Mouse (Mus musculus) midbrain, embryonic 15.5 days (tissue): ENCODE data around the gene Rdh16f2. TPM values are rescaled to one million over a fixed set of nuclear protein-coding genes. Genes with fewer than 3 reads are reported as not detected.
"Not testable (repeated sequence)": the region's sequence is repeated elsewhere in the genome, so short reads cannot be mapped to it uniquely, and the experiment has no call there.

Experiments
- ATAC-seq: fragments of 200-750 bp; cut with Nextera tagmentation; replicated peaks from 2 replicates; pipeline ENCODE4 v1.8.0; 2017; ENCODE audit warnings: moderate TSS enrichment
- H3K27ac ChIP-seq: fragments of 300-500 bp; sonication (generic); 2 replicates; pipeline ENCODE4 v1.5.1; 2015; ENCODE audit warnings: mild to moderate bottlenecking, inconsistent platforms
- H3K27me3 ChIP-seq: fragments of 300-500 bp; sonication (generic); replicated peaks from 2 replicates; pipeline ENCODE4 v1.6.1; 2015; ENCODE audit warnings: inconsistent platforms
- H3K36me3 ChIP-seq: fragments of 300-500 bp; sonication (generic); replicated peaks from 2 replicates; pipeline ENCODE4 v1.6.1; 2015; ENCODE audit warnings: inconsistent platforms
- H3K4me1 ChIP-seq: fragments of 300-500 bp; sonication (generic); 2 replicates; pipeline ENCODE4 v1.6.1; 2015; ENCODE audit warnings: inconsistent platforms
- H3K4me2 ChIP-seq: fragments of 300-500 bp; sonication (generic); 2 replicates; pipeline ENCODE4 v1.6.1; 2015; ENCODE audit warnings: inconsistent platforms, mild to moderate bottlenecking, moderate library complexity
- H3K4me3 ChIP-seq: fragments of 300-500 bp; sonication (generic); 2 replicates; pipeline ENCODE4 v1.5.1; 2015; ENCODE audit warnings: mild to moderate bottlenecking, inconsistent platforms
- H3K9ac ChIP-seq: fragments of 300-500 bp; sonication (generic); 2 replicates; pipeline ENCODE4 v1.6.1; 2015; ENCODE audit warnings: mild to moderate bottlenecking, inconsistent platforms
- H3K9me3 ChIP-seq: fragments of 300-500 bp; sonication (generic); 2 replicates; pipeline ENCODE4 v1.6.1; 2016; ENCODE audit warnings: inconsistent platforms
- WGBS: fragments of 180-500 bp; shearing (Covaris S2); methylation state at CpG from one replicate; pipeline ENCODE4 v1.1.7; 2015; ENCODE audit warnings: mixed read lengths; 5-methylcytosine and 5-hydroxymethylcytosine counted together
- polyA plus RNA-seq: library from polyadenylated mRNA; unstranded; fragments of >200 nt; fragmentation: Nextera tagmentation; extraction: Ambion mirVana; gene quantifications from 2 replicates; pipeline ENCODE4 v1.2.1, GENCODE M21; 2015

Rdh16f2 gene
- polyA plus RNA-seq, 1 experiment from 2014 or later: not detected

DNA sequence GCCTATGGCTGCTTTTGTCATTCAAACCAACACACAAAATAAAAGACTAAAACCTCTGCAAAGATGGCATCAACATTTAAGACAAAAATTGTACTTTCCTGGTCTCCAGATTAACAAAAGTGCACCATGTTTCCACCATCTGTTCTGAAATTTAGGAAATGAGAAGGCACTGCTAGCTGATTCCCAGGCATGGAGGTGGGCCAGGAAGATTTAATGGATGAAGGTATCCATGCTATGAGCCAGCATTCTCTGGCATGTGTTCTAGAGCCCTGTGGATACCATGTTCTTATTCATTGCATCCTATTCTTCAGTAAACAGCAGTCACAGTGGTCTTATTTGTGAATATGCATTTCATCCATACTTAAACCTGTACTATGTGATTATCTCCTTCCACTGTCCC, 9.9 kb upstream of the Rdh16f2 start:
- Histone ChIP-seq H3K4me2 (no peak overlapping the region), H3K27ac (no peak overlapping the region), H3K36me3 (no peaks in the 10 kb centered on the region), H3K4me3 (no peak overlapping the region), H3K27me3 (no peaks in the 10 kb centered on the region), H3K9ac (no peak overlapping the region), H3K9me3 (no peaks in the 10 kb centered on the region), H3K4me1 (no peaks in the 10 kb centered on the region)
- ATAC-seq: no peak

DNA sequence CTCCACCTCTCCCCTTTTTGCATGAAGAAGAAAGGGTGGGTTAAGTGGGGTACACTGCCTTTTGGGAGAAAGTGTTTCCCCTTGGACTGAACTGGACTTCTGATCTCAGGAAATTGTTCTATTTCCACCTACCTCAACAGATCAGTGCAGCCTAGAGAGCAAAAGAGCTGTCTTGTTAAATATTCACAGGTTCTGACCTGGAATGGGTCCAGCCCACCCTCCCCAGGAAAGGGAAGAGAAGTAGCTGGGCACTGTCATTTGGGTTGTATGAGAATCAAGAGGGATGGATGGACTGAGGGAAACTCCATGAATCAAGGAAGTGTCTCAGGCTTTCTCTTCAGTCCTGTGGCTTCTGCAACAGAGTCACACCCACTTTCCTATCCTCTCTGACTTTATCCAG, 1.3 kb upstream of the Rdh16f2 start:
- no peaks in the 10 kb centered on the region for H3K4me1 ChIP-seq
- H3K9ac ChIP-seq: no peak overlapping the region
- no peaks in the 10 kb centered on the region for H3K27me3 ChIP-seq
- no peak overlapping the region for H3K4me3 ChIP-seq
- ATAC-seq: no peak
- no peaks in the 10 kb centered on the region for H3K9me3 ChIP-seq
- no peak overlapping the region for H3K4me2 ChIP-seq
- H3K27ac ChIP-seq: no peak overlapping the region
- no peaks in the 10 kb centered on the region for H3K36me3 ChIP-seq

DNA sequence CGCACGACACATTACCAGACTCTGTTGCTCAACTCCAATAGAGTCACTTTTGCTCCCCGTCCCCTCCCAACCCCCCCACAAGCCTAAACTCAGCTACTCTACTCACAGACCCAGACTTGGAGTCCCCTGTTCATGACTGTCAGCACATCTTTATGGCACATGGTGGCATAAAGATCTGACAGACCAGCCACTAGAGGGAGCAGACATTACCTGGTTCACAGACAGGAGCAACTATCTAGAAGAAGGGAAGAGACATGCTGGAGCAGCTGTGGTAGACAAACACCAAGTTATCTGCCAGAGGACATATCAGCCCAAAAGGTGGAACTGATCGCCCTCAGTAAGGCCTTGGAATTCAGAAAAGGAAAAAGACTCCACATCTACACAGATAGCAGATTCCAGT, 6.2 kb downstream of the Rdh16f2 start:
- no peak overlapping the region for H3K9ac ChIP-seq
- WGBS: 72% methylated on average over 4 of the region's 4 CpGs
- H3K9me3 ChIP-seq: no peaks in the 10 kb centered on the region
- H3K4me1 ChIP-seq: no peaks in the 10 kb centered on the region
- H3K4me2 ChIP-seq: no peak overlapping the region
- H3K27me3 ChIP-seq: no peaks in the 10 kb centered on the region
- H3K36me3 ChIP-seq: no peaks in the 10 kb centered on the region
- ATAC-seq: no peak
- no peak overlapping the region for H3K27ac ChIP-seq
- H3K4me3 ChIP-seq: no peak overlapping the region

DNA sequence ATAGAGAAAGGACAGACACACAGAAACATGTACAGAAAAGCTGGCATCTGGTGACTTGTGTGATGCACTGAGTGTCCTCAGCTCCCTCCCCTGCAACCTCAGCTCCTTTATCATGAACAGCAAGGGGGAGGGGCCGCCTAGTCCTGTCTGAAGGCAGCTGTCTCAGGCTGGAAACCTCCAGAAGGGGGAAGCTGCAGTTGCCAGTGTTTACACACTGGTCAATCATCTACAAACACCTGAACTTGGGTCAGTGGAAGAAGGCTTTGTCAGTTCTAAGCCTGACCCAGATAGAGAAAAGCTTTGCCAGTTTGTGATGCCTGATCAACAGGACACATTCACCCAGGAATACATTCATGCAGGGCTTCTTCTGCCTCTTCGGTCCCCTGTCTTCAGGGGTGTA, 11.4 kb downstream of the Rdh16f2 start:
- no peak overlapping the region for H3K9ac ChIP-seq
- no peaks in the 10 kb centered on the region for H3K9me3 ChIP-seq
- H3K4me1 ChIP-seq: no peaks in the 10 kb centered on the region
- ATAC-seq: no peak
- 59% methylated on average over 2 of the region's 2 CpGs for WGBS
- H3K4me3 ChIP-seq: no peak overlapping the region
- no peaks in the 10 kb centered on the region for H3K27me3 ChIP-seq
- no peaks in the 10 kb centered on the region for H3K36me3 ChIP-seq
- H3K4me2 ChIP-seq: no peak overlapping the region
- no peak overlapping the region for H3K27ac ChIP-seq

DNA sequence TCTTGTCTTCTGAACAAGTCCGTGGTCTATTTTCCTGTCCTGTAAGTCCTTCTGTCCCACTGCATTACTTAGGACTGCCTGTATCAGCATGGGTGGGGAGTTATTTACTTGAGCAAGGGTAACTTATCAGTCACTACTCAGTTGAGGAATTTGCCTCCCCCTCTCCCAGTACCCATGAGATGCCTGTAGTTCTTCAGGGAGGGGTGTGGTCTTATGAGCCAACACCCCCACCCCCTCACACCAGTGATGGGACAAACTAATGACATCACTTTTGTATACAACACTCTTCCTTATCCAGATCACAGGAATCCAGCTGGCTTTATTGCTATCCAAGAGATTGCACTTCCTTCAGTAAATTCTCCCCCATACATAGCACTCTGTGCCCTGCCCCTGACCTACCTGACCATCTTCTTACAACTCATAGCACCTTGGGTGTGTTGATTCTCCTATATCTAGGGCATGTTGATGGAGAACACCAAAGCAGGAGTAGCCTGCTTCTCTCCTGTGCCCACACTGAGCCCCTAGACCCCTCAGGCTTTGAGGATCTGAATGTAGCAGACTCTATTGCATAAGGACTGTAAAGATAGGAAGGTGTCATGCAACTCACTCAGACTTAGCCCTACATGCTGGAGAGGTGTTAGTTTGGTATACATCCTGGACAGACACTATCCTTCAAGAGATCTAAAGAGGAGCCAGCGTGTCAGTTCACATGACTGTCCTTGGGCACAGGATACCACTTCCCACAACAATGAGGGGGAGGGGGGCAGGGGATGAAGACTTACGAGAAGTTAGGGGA, 12.2 kb downstream of the Rdh16f2 start:
- Histone ChIP-seq H3K4me2 (no peak overlapping the region), H3K4me1 (no peaks in the 10 kb centered on the region), H3K4me3 (no peak overlapping the region), H3K27ac (no peak overlapping the region), H3K27me3 (no peaks in the 10 kb centered on the region), H3K9me3 (no peaks in the 10 kb centered on the region), H3K9ac (no peak overlapping the region), H3K36me3 (no peaks in the 10 kb centered on the region)
- WGBS: 79% methylated on average over 3 of the region's 3 CpGs
- no peak for ATAC-seq

DNA sequence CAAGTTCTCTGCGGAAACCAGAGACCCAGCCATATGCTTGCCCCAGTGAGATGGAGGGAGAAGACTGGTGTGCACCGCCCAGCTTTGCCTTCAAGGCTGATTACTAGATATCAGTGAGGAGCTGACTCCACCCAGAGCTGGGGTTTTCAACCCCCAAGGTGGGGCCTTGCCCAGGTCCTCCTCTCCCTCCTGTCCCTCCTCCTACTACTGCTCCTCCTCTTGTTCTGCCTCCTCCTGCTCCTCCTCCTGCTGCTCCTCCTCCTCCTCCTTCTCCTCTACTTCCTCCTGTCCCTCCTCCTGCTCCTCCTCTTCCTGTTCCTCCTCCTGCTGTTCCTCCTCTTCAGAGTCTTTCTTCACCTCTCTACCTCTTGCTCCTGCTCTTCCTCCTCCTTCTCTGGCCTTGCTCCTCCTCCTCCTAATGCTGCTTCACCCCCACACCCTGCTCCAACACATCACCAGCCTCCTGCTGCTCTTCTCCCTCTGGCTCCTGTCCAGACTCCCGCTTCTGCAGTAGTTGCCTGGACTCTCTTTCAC, 12.9 kb downstream of the Rdh16f2 start:
- Histone ChIP-seq H3K4me2 (no peak overlapping the region), H3K27ac (no peak overlapping the region), H3K4me3 (no peak overlapping the region), H3K4me1 (no peaks in the 10 kb centered on the region), H3K36me3 (no peaks in the 10 kb centered on the region), H3K27me3 (no peaks in the 10 kb centered on the region), H3K9me3 (no peaks in the 10 kb centered on the region), H3K9ac (no peak overlapping the region)
- no peak for ATAC-seq
- WGBS: 82% methylated on average over 3 of the region's 3 CpGs

DNA sequence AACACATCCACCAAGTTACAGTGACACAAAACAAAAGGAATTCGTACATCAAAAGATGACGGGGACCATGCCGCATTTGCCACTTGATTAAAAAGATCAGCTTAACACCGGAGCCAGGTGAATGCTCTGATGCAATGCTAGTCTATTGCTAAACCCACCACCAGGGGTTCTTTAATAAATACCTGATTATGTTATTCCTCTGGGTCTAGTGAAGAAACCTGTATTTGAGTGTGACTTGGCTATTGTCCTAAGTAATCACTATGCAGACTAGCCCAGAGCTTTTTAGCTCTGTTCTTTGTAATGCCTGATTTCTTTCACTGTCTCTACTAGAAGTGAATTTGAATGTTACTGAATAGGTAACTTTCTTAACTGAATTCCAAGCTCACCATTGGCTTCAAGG, 14.8 kb downstream of the Rdh16f2 start:
- Histone ChIP-seq H3K9ac (no peak overlapping the region), H3K27ac (no peak overlapping the region), H3K4me2 (no peak overlapping the region), H3K36me3 (no peaks in the 10 kb centered on the region), H3K4me1 (no peaks in the 10 kb centered on the region), H3K27me3 (no peaks in the 10 kb centered on the region), H3K9me3 (no peaks in the 10 kb centered on the region), H3K4me3 (no peak overlapping the region)
- 72% methylated on average over 4 of the region's 4 CpGs for WGBS
- no peak for ATAC-seq

DNA sequence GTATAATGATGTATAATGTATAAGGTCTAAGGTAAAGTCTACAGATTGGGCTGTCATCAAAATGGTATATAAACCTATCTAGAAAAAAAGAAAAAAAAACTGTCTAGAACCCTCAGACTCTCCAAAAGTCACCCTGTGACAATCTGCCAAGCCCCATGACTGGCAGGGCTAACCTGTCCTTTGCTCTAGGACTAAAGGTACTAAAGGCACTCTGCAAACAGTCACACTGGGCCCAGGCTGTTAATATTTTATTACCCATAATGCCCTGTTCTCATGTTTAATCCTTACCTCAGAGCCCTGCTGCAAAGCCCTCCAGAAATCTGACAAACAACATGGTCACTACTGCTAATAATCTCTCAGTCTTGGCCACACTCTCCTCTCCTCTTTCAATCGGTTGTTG, 20.3 kb downstream of the Rdh16f2 start:
- H3K36me3 ChIP-seq: no peaks in the 10 kb centered on the region
- no peaks in the 10 kb centered on the region for H3K27me3 ChIP-seq
- H3K9ac ChIP-seq: no peak overlapping the region
- H3K4me3 ChIP-seq: no peak overlapping the region
- no peak overlapping the region for H3K27ac ChIP-seq
- peaks cover 6% of the 10 kb centered on the region for H3K4me1 ChIP-seq
- no peak overlapping the region for H3K4me2 ChIP-seq
- ATAC-seq: no peak
- WGBS: 82% methylated on average over 1 of the region's 1 CpGs
- H3K9me3 ChIP-seq: no peaks in the 10 kb centered on the region

DNA sequence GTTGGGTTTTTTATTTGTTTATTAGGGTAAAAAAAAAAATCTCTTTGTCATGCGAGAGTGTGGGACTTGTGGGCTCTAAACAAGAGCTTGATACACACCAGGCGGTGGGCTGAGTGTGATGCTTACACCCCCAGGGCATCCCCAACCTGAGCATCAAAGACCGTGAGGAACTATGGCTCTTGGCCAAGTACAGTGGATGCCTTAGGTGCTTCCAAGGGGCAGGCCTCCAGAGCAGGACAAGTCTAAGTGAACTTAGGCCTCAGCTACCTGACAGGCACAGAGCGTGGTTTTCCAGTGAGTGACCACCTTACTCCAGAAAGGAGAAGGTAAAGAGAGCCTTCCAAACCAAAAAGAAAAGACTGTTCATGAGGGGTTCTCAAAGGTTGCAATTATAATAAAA, 20.7 kb downstream of the Rdh16f2 start:
- Histone ChIP-seq H3K4me2 (no peak overlapping the region), H3K9me3 (no peaks in the 10 kb centered on the region), H3K27ac (no peak overlapping the region), H3K27me3 (no peaks in the 10 kb centered on the region), H3K4me3 (no peak overlapping the region), H3K36me3 (no peaks in the 10 kb centered on the region), H3K4me1 (peaks cover 6% of the 10 kb centered on the region), H3K9ac (no peak overlapping the region)
- 90% methylated on average over 4 of the region's 4 CpGs for WGBS
- ATAC-seq: no peak

DNA sequence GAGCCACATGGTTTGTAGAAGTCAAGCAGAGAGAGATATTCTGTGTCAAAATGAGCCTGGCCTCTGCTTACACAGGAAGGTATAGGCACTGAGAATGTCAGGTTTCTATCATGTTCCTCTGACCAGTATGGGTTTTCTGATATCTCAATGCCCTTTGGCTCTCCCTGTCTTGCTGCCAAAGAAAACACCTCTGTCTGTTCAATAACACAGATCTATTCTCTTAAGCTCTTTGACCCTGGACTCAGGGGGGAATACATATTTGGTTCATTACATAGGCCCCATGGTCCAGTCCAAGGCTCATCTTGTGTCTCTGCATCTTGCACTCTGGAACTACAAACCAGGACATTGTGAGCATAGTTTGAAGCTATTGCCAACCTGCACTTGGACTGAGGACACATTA, 22.3 kb downstream of the Rdh16f2 start, which contains the start of gene Rdh7:
Gene Rdh7, minus strand, starts transcription at position 213 of the 400 bp plus-strand sequence.
- Histone ChIP-seq H3K9ac (no peak within 1 kb of the TSS), H3K36me3 (no peaks in the 10 kb centered on the region), H3K4me2 (no peak within 1 kb of the TSS), H3K27ac (no peak within 1 kb of the TSS), H3K4me3 (no peak within 1 kb of the TSS), H3K4me1 (peaks cover 6% of the 10 kb centered on the region), H3K27me3 (no peaks in the 10 kb centered on the region), H3K9me3 (no peaks in the 10 kb centered on the region)
- no peak for ATAC-seq

DNA sequence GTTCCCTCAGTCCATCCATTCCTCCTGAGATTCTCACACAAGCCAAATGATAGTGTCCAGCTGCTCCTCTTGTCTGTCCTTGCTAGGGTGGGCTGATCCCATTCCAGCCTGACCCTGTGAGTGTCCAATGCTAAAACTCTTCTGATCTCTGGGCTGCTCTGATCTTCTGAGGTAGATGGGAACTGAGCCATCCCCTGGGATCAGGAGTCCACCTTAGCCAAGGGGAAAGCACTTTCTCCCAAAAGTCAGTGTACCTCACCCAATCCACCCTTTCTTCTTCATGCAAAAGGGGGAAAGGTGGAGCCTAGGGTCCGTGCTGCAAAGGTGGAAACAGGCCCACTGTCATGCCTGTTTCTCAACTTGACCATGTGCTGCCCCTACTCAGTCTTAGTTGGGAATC, 25.2 kb downstream of the Rdh16f2 start:
- no peak overlapping the region for H3K4me2 ChIP-seq
- 78% methylated on average over 1 of the region's 1 CpGs for WGBS
- H3K27me3 ChIP-seq: no peaks in the 10 kb centered on the region
- H3K36me3 ChIP-seq: no peaks in the 10 kb centered on the region
- no peak for ATAC-seq
- no peak overlapping the region for H3K4me3 ChIP-seq
- no peak overlapping the region for H3K9ac ChIP-seq
- no peaks in the 10 kb centered on the region for H3K9me3 ChIP-seq
- peaks cover 6% of the 10 kb centered on the region for H3K4me1 ChIP-seq
- H3K27ac ChIP-seq: no peak overlapping the region

DNA sequence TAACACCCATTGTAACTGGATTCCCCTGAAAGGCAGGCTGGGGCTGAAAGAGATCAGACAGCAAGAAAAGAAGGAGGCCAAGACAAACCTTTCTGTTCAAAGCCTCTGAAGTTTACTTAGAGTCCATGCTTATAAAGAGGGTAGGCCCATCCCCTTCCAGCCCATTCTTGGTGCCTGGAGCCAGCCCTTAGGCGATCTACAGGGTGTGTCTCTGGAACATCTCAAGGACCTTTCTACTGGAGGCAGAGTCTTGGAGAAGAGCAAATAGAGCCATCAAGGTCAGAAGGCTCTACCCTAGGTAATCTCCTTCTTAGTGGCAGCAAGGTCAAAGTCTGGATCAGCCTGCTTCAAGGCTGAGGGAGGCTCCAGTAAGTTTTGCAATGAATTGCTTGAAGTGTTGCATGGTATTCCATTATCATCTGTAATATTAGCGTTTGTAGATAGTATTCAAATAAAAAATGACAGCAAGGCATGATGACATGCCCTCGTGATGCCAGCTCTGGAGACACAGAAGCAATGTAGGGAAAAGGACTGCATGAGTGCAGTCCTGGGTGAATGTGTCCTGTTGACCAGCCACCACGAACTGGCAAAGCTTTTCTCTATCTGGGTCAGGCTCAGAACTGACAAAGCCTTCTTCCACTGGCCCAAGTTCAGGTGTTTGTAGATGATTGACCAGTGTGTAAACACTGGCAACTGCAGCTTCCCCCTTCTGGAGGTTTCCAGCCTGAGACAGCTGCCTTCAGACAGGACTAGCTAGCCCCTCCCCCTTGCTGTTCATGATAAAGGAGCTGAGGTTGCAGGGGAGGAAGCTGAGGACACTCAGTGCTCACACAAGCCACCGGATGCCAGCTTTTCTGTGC, 27.1 kb downstream of the Rdh16f2 start:
- not testable (repeated sequence) for H3K36me3 ChIP-seq, H3K9ac ChIP-seq, H3K27me3 ChIP-seq, ATAC-seq, H3K4me3 ChIP-seq, H3K4me2 ChIP-seq, H3K27ac ChIP-seq, H3K9me3 ChIP-seq, H3K4me1 ChIP-seq
- 66% methylated on average over 5 of the region's 5 CpGs for WGBS
